Mouse (Mus musculus): ENCODE results near the gene Omt2b. TPM values are rescaled to one million over a fixed set of nuclear protein-coding genes. Genes with fewer than 3 reads are reported as not detected.

Gene Omt2b
- polyA plus RNA-seq, 1 experiment = 0.28 TPM

DNA sequence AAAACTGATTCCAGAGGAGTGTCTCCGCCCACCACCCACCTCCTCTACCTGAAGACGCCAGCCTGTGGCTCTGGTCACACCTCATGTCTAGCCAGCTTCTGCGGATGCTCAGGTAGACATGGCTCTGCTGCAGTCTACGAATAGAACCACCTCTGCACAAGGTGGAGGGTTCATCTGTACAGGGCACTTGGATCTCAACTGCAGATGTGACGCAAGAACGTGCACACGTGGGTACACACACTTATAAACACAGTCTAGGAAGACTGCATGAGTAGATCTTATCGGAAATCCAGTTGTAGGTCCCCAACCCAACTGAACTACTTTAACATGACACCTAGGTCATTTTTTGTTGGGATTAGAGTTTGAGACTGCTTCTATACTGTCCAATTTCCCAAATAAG is 28.2 kb downstream of the Omt2b start, which contains the start of gene Gsta2:
Gene Gsta2 (minus strand): TSS at position 178 of the 400 bp plus-strand sequence.
- 93% methylated on average over 8 of the region's 8 CpGs for WGBS

GRCm38 (mm10) chr9:78358053-78358452 is 30.7 kb downstream of the Omt2b start:
- Histone ChIP-seq H3K4me3 (ENCODE audit: control insufficient read depth, insufficient read depth, low read length) (no peak overlapping the region), H3K36me3 (ENCODE audit: control insufficient read depth, insufficient read depth, low read length) (no peaks in the 10 kb centered on the region), H3K4me1 (replicated peaks; ENCODE audit: control insufficient read depth, insufficient read depth, low read length) (0 out of 2 replicates have a peak, but pooled peaks cover under 1% of the 10 kb centered on the region), H3K27ac (ENCODE audit: control insufficient read depth, insufficient read depth, low read length) (no peak overlapping the region), H3K27me3 (ENCODE audit: control insufficient read depth, insufficient read depth, low read length) (no peaks in the 10 kb centered on the region)
- DNase-seq = peak; percentile 60
- WGBS = 16% methylated on average over 9 of the region's 9 CpGs
- TF ChIP-seq POLR2A (IDR thresholded peaks at IDR 0.05; ENCODE audit: control insufficient read depth, extremely low read depth, insufficient read depth, low read length, poor library complexity) = no peak
- no peak for TF ChIP-seq CTCF (IDR thresholded peaks at IDR 0.05; ENCODE audit: borderline replicate concordance, control insufficient read depth, extremely low read depth, insufficient read depth, low read length, poor library complexity)

More for the DNA sequence above, 28.2 kb downstream of the Omt2b start, which contains the start of gene Gsta2:
- no peak for DNase-seq
- Histone ChIP-seq H3K4me3 (ENCODE audit: control insufficient read depth, insufficient read depth, low read length) (no peak within 1 kb of the TSS), H3K4me1 (replicated peaks; ENCODE audit: control insufficient read depth, insufficient read depth, low read length) (no peaks in the 10 kb centered on the region), H3K36me3 (ENCODE audit: control insufficient read depth, insufficient read depth, low read length) (no peaks in the 10 kb centered on the region), H3K27ac (ENCODE audit: control insufficient read depth, insufficient read depth, low read length) (no peak within 1 kb of the TSS), H3K27me3 (ENCODE audit: control insufficient read depth, insufficient read depth, low read length) (no peaks in the 10 kb centered on the region)
- no peak for TF ChIP-seq CTCF (IDR thresholded peaks at IDR 0.05; ENCODE audit: borderline replicate concordance, control insufficient read depth, extremely low read depth, insufficient read depth, low read length, poor library complexity)

GRCm38 (mm10) chr9:78359750-78360483 is 32.5 kb downstream of the Omt2b start:
- no peak overlapping the region for H3K4me3 ChIP-seq (ENCODE audit: control insufficient read depth, insufficient read depth, low read length)
- no peak for DNase-seq
- H3K36me3 ChIP-seq (ENCODE audit: control insufficient read depth, insufficient read depth, low read length) = no peaks in the 10 kb centered on the region
- H3K27me3 ChIP-seq (ENCODE audit: control insufficient read depth, insufficient read depth, low read length) = no peaks in the 10 kb centered on the region
- TF ChIP-seq CTCF (IDR thresholded peaks at IDR 0.05; ENCODE audit: borderline replicate concordance, control insufficient read depth, extremely low read depth, insufficient read depth, low read length, poor library complexity) (no peak), POLR2A (IDR thresholded peaks at IDR 0.05; ENCODE audit: control insufficient read depth, extremely low read depth, insufficient read depth, low read length, poor library complexity) (no peak)
- WGBS = 90% methylated on average over 6 of the region's 6 CpGs
- no peak overlapping the region for H3K27ac ChIP-seq (ENCODE audit: control insufficient read depth, insufficient read depth, low read length)
- H3K4me1 ChIP-seq (replicated peaks; ENCODE audit: control insufficient read depth, insufficient read depth, low read length) = 0 out of 2 replicates have a peak, but pooled peaks cover 4% of the 10 kb centered on the region

GRCm38 (mm10) chr9:78360484-78360872 is 33.1 kb downstream of the Omt2b start:
- Histone ChIP-seq H3K4me3 (ENCODE audit: control insufficient read depth, insufficient read depth, low read length) (no peak overlapping the region), H3K4me1 (replicated peaks; ENCODE audit: control insufficient read depth, insufficient read depth, low read length) (0 out of 2 replicates have a peak, but pooled peaks cover 4% of the 10 kb centered on the region), H3K36me3 (ENCODE audit: control insufficient read depth, insufficient read depth, low read length) (no peaks in the 10 kb centered on the region), H3K27ac (ENCODE audit: control insufficient read depth, insufficient read depth, low read length) (no peak overlapping the region), H3K27me3 (ENCODE audit: control insufficient read depth, insufficient read depth, low read length) (no peaks in the 10 kb centered on the region)
- TF ChIP-seq POLR2A (IDR thresholded peaks at IDR 0.05; ENCODE audit: control insufficient read depth, extremely low read depth, insufficient read depth, low read length, poor library complexity) (no peak), CTCF (IDR thresholded peaks at IDR 0.05; ENCODE audit: borderline replicate concordance, control insufficient read depth, extremely low read depth, insufficient read depth, low read length, poor library complexity) (no peak)
- 78% methylated on average over 2 of the region's 2 CpGs for WGBS
- DNase-seq = no peak

GRCm38 (mm10) chr9:78363374-78363773 is 36.0 kb downstream of the Omt2b start:
- Histone ChIP-seq H3K27me3 (ENCODE audit: control insufficient read depth, insufficient read depth, low read length) (no peaks in the 10 kb centered on the region), H3K4me1 (replicated peaks; ENCODE audit: control insufficient read depth, insufficient read depth, low read length) (0 out of 2 replicates have a peak, but pooled peaks cover 4% of the 10 kb centered on the region), H3K27ac (ENCODE audit: control insufficient read depth, insufficient read depth, low read length) (no peak overlapping the region), H3K4me3 (ENCODE audit: control insufficient read depth, insufficient read depth, low read length) (no peak overlapping the region), H3K36me3 (ENCODE audit: control insufficient read depth, insufficient read depth, low read length) (no peaks in the 10 kb centered on the region)
- TF ChIP-seq CTCF (IDR thresholded peaks at IDR 0.05; ENCODE audit: borderline replicate concordance, control insufficient read depth, extremely low read depth, insufficient read depth, low read length, poor library complexity) (no peak), POLR2A (IDR thresholded peaks at IDR 0.05; ENCODE audit: control insufficient read depth, extremely low read depth, insufficient read depth, low read length, poor library complexity) (no peak)
- 5% methylated on average over 6 of the region's 6 CpGs for WGBS
- DNase-seq = no peak

DNA sequence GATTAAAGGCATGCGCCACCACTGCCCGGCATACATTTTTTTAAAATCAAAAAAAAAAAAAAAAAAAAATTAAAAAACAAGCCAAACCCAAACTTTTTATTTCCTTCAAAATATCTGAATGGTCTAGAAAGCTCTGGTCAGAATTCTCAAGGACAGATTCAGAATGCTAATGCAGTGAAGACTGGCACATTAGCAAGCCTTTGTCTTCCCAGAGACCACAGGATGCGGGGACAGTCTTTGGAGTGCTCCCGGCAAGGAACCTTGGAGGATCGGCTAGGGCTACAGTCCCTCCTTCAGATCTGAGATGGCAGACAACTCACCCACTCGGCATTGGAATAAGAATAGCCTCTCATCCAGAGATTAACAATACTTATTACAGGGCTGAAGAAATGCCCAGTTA is 37.3 kb downstream of the Omt2b start:
- no peak for DNase-seq
- H3K27ac ChIP-seq (ENCODE audit: control insufficient read depth, insufficient read depth, low read length) = no peak overlapping the region
- H3K36me3 ChIP-seq (ENCODE audit: control insufficient read depth, insufficient read depth, low read length) = no peaks in the 10 kb centered on the region
- H3K27me3 ChIP-seq (ENCODE audit: control insufficient read depth, insufficient read depth, low read length) = no peaks in the 10 kb centered on the region
- no peak overlapping the region for H3K4me3 ChIP-seq (ENCODE audit: control insufficient read depth, insufficient read depth, low read length)
- 96% methylated on average over 6 of the region's 6 CpGs for WGBS
- H3K4me1 ChIP-seq (replicated peaks; ENCODE audit: control insufficient read depth, insufficient read depth, low read length) = 0 out of 2 replicates have a peak, but pooled peaks cover 4% of the 10 kb centered on the region
- TF ChIP-seq CTCF (IDR thresholded peaks at IDR 0.05; ENCODE audit: borderline replicate concordance, control insufficient read depth, extremely low read depth, insufficient read depth, low read length, poor library complexity) = no peak
- no peak for TF ChIP-seq POLR2A (IDR thresholded peaks at IDR 0.05; ENCODE audit: control insufficient read depth, extremely low read depth, insufficient read depth, low read length, poor library complexity)
